Mouse (Mus musculus) 416B (cell line): ENCODE data around the gene Ccdc191.
A peak's percentile ranks its signal among the peaks of the same experiment; 100 is the strongest.

Source experiments
- DNase-seq: peaks from one replicate; pipeline ENCODE4 v3.0.0; 2011; ENCODE audit warnings: low read depth

Gene Ccdc191

DNA sequence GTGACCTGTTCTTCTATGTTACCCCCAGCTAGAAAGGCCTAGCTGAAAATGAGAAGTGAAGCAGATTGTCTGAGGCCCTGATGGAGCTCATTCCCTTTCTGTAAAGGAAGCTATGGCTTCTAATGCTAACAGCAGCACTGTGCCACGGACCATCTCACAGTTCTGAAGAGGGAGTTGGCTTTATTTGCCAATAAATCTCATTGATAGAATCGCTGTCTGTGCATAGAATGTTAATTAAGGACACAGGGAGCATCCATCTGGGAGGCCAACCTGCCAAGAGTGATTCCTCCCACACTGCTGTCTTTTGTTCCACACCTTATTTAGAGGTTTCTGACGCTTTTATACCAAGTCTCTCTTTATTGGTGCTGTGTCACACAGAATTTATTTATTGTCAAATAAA lies 41.9 kb downstream of the Ccdc191 start:
- no peak for DNase-seq

DNA sequence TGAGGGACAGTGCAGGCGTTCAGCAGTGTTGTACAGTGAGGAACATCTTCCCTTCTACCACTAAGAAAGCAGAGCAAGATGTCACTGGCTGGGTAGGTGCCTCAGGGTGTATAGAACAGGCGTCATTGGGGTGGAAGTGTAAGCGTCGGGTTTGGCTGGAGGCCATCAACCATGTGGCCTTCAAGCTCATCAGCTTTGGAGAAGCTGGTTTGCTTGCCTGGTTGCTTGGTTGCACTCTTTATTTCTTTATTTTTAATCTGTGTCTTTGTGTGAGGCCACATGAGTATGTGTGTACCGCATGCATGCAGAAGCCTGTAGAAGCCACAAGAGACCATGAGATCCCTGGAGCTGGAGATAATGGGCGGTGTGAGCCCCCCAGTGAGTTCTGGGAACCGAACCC lies 42.7 kb downstream of the Ccdc191 start:
- no peak for DNase-seq

DNA sequence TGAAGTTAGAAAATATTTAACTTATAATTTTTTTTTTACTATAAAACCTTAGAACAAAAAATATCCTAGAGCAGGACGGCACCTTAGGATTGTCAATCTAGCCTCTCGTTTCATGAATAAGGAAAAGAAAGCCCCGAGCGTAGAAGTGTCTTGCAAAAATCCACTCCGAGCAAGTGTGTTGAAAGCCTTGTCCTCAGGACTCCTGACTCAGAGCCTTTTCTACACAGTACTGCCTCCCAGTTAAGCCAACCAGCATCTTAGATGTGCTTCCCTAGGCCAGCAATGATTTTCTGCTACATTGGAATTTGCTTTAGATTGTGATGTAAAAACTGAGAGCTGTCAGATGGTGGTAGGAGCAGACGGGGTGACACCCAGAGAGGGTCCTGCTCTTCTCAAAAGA lies 43.4 kb downstream of the Ccdc191 start:
- no peak for DNase-seq

DNA sequence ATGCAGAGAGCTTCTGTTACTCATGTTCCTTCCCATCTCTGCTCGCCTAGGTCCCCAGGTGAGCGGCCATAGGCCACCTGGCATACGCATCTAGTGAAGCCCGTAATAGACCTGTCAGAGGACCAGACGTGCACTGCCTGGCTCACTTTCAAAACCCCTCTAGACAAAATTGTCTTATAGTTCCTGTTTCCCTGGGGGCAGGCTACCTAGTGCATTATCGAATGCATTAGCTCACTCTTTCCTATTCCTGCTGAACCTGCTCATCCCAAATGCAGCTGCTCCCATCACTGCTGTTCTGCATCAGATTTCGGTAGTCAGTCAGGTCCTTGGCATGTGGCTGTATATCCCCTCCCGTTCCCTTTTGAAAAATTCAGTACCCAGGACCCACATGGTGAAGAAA lies 45.3 kb downstream of the Ccdc191 start:
- no peak for DNase-seq

DNA sequence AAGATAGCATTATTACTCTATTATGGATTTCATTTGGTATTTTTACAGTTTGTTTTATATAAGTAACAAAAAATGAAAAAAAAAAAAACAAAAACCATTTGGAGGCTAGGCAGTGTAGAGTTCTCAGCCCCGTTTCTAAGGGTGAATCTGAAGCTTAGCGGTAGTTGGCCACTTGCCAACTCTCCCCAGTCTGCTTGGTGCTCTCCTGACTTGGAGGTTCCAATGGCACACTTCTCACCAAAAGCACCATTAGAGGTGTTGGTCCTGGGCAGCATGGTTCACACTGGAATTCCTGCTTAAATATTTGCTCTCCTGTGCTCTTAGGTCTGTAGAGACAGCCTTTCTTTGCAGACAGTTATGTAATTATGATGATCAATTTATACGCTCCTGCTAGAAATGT lies 45.8 kb downstream of the Ccdc191 start:
- peak; percentile 26 for DNase-seq

DNA sequence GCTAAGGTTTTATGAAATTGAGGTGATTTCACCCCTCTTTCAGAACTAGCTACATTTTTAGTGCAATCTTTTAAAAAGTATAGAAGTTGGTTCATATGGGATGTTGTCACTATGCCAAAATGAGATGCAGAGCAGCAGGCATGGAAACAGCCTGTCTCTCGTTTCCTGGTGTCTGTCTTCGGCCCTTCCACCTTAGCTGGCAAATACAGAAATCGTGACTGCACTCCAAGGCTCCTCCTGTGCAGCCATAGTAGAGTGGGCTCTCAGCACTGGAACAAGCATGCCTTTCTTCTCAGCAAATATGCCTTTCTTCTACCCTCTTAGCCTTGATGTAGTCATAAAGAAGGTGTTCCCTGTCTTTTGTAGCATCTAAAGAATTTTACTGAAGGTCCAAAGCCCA lies 46.3 kb downstream of the Ccdc191 start:
- no peak for DNase-seq

DNA sequence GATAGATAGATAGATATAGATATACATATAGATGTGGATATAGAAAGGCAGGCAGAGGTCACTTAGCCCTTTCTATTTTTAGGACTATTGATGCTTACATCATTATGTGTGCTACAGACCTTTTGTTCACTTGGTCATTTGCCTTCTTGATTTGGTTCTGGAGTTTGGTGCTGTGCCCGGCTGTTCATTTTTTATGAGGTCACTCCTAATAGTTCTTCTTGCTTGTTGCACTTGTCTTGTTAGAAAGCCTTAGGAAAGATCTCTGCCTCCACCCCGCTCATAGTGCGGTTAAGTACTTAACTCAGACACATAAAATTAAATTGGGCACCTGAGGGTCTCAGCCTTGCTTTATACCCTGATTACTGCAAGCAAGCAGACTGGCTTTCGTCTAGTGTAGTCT lies 51.2 kb downstream of the Ccdc191 start:
- DNase-seq: no peak

DNA sequence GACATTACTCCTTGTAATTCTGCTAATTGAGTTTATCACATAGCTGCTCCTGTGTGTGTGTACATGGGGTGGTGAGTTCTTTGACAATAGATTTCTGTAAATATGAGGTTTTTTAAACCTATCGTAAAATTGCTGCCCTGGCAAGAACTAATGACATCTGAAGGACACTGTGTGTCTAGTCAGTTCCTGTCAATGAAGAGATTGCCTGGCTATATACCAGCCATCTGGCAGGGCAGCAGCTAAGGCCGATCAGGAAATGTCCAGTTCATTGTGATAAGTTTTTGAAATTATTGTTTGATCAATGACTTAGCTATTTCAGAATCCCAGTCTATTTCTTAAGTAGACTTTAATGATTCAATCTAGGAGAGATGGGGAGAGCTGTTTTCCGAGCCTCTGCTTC lies 55.8 kb downstream of the Ccdc191 start:
- DNase-seq: no peak

DNA sequence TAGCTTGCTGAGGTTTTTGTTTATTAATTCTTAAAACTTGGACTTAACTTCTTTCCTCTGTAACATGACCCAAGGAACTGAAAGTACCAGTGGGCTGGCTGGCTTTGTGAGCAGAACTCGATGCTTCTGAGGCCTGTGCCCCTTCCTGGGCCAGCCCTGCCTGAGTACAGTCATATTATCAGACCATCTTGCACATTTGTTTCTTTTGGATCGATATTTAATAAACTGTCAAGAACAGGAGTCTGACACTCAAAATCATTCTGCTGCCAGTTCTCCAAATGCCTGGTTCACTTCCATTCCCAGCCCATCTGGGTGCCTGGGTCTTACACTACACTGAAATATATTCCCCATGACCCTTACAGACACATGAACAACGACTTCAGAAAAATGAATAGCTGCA lies 56.3 kb downstream of the Ccdc191 start:
- no peak for DNase-seq

DNA sequence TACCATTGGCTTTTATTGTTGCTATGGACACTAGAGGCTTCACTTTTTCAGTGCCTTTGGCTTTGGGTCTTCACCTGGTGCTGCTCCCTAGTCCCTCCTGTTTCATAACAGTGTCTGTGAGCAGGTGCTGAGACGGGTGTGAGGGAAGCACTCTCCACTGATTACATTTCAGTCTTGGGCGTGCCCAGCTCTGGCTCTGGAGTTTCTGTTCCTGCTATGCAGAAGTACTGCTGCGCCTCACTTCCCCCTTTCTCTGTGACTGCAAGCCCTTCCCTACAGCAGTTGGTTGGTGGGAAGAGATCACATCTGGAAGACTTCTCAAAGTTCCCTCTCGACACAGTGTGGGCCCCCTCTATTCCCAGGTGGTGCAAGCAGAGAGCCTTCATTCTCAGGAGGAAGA lies 62.0 kb downstream of the Ccdc191 start:
- DNase-seq: no peak

DNA sequence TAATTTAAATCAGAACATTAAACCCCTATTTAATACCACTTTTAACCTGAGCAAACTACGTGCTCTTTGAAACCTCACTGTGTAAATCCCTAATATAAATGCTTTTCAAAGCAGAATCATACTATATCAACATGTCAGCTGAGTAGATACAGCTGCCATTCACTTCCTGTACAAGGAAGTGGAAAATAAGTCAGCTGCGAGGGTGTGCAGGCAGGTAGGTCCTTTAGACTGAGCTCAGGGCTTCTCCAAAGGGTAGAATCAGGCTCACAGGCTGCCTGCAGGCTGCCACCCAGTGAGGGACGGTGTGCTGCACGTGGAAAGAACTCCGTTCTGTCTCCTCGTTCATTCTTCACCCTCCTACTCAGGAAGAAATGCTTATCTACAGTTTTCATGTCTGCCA lies 65.3 kb downstream of the Ccdc191 start:
- DNase-seq: no peak

DNA sequence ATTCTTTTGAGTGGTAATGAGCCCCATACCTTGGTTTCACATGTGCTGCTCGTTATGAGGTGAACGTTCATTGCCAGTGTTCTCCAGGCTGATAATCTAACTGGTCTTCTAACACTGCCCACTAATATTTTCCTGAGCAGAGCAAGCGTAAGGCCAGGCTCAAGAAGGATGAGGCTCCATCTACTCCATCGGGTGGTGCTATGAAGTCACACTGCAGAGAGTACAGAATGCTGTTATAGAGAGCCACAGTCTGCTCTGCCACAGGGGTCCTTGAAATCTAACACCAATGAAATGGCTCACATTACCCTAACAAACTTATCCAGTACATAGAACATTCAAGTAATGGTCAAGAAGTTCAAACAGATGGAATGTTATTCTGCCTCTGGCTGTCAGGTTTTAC lies 68.4 kb downstream of the Ccdc191 start:
- no peak for DNase-seq

DNA sequence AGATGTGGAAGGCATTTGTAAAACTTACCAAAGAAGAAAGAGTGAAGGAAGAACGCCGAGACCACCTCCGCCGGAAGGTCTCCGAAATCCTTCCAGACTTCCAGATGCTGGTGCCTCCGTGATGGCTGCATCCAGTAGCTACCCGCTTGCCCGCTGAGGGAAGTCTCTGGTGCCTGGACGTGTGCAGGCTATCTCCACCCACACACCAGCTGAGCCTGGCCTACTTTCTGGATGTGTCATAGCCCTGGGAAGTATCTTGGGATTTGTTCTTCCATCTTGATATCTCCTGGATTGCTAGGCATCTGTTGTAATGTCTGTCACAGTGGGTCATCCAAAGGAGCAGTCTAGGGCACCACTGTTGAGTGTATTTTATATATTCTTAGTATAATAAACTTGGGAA lies 73.7 kb downstream of the Ccdc191 start:
- no peak for DNase-seq

DNA sequence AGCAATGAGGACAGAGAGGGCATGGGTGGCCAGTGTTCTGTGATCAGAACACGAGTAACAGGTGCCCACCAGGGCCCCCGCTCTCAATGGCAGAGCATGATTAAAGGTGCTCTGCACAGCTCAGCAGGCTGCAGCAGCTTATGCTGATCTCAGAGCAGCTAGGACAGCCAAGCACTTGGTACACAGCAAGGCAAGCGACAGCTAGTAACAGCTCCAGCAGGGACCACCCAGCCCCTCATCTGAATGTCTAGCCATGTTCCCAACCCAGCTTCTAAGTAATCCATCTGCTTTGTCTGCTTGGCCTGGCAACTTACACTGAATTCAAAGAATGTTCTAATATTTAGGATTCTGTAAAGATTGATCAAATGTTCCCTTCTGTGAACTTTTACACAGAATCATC lies 74.2 kb downstream of the Ccdc191 start:
- no peak for DNase-seq

DNA sequence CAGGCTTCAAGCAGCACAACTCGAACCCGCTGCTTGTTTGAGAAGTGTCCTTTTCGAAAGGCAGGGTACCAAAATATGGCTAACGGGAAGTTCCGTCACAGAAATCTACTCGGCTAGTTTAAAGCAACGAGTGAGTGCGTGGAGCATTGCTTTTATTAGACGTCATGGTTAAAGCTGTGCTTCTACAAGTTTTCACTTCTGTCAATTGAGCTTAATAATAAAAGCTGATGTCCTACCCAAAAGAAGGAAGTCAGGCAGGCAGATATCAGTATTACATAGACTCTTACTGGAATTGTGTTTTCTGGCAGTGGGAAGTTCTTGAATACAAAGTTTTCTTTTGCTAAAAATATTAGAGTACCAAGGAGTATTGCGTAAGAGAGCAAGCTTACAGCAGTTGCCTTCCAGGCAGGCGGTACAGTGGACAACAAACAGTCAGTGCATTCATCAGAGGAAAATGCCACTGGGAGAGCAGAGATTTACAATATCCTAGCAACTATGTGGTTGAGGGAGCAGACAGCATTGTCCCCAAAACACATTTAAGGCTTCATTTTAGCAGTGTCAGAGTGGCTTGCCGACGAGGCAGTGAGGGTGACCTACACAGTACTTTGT lies 76.3 kb downstream of the Ccdc191 start:
- peak; percentile 9 for DNase-seq

DNA sequence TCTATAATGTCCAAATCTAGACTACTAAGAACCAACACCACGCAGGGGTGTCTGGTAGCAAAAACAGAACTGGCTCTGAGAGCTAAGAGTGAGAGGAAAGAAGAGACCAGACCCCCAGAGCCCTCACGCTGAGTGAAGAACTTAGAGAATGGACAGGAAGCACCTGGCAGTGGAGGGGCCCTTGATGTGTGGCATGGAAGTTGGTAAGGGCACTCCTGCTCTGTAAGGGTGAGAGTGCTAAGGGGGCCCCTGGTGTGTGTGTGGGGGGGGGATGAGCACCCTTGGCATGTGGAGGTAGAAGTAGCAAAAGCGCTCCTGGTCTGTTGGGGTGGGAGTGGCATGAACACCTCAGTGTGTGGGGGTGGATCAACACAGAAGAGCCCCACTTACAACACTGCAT lies 80.8 kb downstream of the Ccdc191 start:
- DNase-seq: no peak

DNA sequence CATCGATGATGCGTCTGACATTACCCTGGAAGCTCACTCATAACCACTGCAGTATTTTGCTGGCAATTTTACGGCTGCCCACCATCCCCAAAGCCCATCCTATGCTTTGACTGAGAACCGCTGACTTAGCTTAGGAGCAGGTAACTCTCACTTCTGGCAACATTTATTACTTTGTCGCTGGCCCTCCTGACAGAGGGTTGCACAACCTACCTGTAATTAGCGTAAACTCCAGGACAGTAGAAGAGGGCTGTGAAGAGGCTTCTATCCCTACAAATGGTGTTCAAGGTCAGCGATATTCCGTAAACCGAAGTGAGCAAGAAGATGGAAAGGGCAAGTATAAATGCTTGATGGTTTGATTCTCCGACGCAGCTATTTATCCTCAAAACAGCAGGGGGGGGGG lies 81.6 kb downstream of the Ccdc191 start:
- no peak for DNase-seq

DNA sequence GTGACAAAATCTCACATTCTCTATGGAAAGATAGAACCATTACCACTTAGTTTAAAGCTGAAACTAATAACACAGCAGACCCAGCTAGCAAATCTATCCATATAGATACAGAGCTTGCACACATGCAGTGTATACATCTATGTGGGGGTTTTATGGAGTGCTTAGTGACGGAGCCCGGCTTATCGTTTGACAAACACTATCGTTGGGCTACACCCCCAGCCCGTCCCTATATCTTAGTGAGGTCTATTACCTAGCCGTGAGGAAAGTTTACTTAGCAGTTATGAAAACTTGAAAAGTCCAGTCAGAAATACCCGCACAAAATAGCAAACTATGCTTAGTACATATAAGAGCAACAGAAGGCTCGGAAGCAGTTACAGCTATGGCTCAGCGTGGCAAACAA lies 82.1 kb downstream of the Ccdc191 start:
- DNase-seq: no peak

DNA sequence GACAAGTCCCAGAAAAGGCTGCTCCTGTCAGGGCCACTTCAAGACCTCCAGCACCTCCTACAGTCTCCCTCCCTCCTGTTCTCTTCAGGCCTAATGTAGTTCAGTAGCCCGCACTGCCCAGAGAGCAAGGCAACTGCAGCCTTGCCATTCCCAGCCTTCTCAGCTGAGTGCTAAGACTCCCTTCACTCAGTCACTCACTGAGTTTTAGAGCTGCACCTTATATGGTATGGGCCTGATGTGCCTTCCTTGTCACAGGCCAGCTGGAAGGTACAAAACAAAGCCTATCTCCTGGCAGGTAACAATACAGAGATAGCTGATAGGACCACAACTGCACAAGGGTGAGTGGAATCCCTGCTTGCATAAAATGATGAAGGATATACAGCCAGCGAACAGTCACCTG lies 82.8 kb downstream of the Ccdc191 start:
- DNase-seq: no peak

DNA sequence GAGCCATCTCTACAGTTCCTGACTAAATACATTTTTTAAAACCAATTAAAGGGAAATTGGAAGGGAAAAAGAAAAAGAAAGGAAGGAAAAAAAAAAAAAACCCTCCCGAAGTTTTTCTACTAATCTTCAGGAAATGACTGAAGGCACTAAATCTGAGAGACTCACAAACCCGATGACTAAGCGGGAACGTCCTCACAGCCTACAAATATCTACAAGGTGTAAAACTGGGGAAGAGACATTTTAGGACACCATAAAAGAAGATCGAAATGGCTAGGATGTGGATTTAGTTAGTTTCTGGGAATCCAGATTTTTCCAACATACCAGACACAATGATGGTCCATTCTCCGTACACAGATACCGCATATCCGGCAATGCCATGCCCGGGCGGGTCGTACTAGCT lies 83.5 kb downstream of the Ccdc191 start:
- no peak for DNase-seq

DNA sequence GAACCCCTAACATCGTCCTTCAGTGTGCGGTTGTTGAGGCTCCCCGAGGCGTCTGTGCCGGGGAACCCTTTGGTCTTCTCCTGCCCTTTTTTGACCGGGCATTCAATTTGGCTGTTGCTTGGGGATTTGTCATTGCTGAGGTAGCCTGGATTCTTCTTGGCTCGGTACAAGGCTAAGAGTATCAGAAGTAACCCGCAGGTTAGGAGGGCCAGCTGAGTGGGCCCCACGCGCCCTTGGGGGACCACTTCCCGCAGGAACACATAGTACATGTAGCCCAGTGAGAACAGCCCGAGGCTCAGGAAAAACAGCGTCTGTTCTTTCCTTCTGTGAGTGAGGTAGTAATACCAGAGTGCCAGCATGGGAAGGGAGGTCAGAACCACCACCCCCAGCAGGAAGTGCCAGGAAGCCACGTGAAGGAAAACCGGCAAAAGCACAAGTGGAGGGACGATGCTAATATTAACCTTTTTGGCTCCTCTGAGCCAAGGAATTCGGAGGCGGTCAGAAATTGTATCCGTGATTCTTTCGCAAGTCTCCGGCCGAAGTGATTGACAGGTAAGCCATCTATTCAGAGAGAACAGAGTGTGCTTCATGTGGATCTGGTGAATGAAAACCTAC lies 84.1 kb downstream of the Ccdc191 start:
- DNase-seq: no peak

DNA sequence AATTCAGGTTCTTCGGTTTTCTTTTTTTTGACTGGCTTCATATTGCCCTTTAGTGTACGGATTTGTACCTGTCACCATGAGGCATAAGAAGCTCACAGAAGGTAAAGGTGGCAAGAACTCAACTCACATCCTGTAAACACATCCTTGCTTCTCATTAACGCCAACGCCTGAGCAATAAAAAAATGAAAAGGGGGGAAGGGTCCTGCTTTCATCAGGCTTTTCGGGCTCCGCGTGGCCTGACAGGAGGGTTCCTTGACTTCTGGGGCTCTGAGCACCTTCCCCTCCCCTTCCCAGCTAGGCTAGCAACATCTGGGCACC lies 89.4 kb downstream of the Ccdc191 start:
- no peak for DNase-seq

DNA sequence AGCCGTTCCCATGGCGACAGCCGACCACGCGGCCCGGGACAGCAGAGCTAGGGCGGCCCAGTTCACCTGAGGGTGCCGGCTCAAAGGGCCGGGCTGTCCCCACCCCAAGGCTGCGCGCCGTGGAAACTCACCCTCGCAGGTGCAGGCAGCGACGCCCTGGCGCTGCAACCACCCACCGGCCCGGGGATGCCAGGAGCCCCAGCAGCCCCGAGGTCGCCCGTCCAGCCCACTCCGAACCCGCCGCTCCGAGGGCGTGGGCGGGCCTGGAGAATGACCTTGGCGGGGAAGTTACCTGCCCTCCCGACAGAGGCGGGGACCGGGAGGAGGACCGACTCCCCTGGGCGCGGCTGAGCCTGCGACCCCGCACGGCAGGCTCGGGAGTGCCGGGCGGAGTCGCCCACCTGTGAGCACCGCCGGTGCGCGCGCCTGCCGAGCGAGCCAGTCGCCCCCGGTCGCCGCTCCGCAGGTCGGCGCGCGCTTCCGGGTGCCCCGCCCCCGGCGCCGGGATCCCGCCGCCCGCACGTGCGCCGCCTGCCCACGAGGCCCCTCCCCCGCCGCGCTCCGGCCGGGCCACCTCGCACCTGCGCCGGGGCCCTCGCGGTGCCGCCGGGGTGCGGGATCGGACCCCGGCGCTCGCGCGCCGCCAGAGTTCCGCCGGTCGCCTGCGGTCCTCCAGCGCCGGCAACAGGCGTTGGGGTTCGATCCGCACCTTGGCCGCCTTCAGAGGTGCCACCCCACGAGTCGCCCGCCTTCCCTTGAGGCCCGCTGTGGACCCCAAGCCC lies 89.9 kb downstream of the Ccdc191 start, which contains the start of gene Zdhhc23:
TSS of gene Zdhhc23 (minus strand) at position 464 of the 782 bp plus-strand sequence.
- no peak for DNase-seq

DNA sequence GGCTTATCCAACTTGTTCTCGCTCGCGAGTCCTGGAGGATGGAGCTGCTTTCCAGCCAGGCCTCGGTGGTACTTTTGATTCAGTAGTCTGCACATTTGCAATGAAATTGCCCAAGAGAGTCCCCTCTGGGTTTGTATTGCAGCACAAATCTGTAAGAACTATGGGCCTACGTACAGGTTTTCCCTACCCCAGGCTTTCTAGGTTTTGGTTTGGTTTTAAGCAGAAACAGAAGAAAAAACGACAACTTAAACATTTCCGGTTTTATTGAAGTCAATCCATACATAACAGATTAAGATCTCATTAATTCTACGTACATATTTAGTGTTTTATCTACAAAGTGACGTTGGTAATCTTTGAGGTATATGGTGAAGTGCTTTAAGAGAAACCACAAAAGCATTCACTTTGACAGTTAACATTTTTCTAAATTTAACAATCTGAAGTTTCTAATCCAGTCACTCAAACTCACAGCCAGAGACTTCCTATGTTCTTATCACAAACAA lies 90.6 kb downstream of the Ccdc191 start:
- DNase-seq: no peak
